In genomic region chrX:52757164-52757563, GRCm38 (mm10) we compare ENCODE assay signal across 24 mouse cellular contexts. TPM values are rescaled to one million over a fixed set of nuclear protein-coding genes. Genes with fewer than 3 reads are reported as not detected.
DNase-seq lines count a peak whose midpoint lies in the region; ATAC-seq lines count a peak whose summit lies in the region.
"Had no signal": no experiment of that assay in that cellular context is flagged by ENCODE, and none has a peak within 500 bp of the region (broad histone marks: within the 10 kb centered on the region; RNA-seq: fewer than 3 reads in every experiment).

No protein-coding gene starts in this region.

- no peak overlapping the region for H3K9ac ChIP-seq in kidney, embryonic 15.5 days
- H3K9ac ChIP-seq: embryonic facial prominence, embryonic 13.5 days; forebrain, embryonic 12.5 days; heart, embryonic 15.5 days; hindbrain, embryonic 15.5 days had no signal

- no peaks in the 10 kb centered on the region for H3K36me3 ChIP-seq in embryonic facial prominence, embryonic 10.5 days (replicated peaks)
- H3K36me3 ChIP-seq in kidney, embryonic 15.5 days = no peaks in the 10 kb centered on the region
- H3K36me3 ChIP-seq: embryonic facial prominence, embryonic 13.5 days; forebrain, embryonic 12.5 days; heart, embryonic 10.5 days; heart, embryonic 15.5 days; hindbrain, embryonic 15.5 days had no signal

- peak; percentile 44 for ATAC-seq in CD4-positive, CD25-positive, alpha-beta regulatory T cell, adult 4 months
- ATAC-seq in hematopoietic stem cell, adult 5-6 weeks (replicated peaks in 1 of 2; ENCODE audit: insufficient read depth in 1 of 2, low FRiP score in 2 of 2, low TSS enrichment in 1 of 2, low read depth in 1 of 2, poor library complexity in 2 of 2, severe bottlenecking in 2 of 2) = peak; percentile 63 to 68
- ATAC-seq in kidney, embryonic 15.5 days (replicated peaks; ENCODE audit: low FRiP score) = no peak
- ATAC-seq: forebrain, embryonic 16.5 days had no signal

- WGBS in embryonic facial prominence, embryonic 10.5 days = 88% methylated on average over 3 of the region's 3 CpGs
- 88% methylated on average over 3 of the region's 3 CpGs for WGBS in kidney, embryonic 15.5 days

- H3K9me3 ChIP-seq in embryonic facial prominence, embryonic 10.5 days = no peaks in the 10 kb centered on the region
- H3K9me3 ChIP-seq in kidney, embryonic 15.5 days (replicated peaks) = no peaks in the 10 kb centered on the region
- H3K9me3 ChIP-seq: embryonic facial prominence, embryonic 13.5 days; forebrain, embryonic 12.5 days; heart, embryonic 10.5 days; heart, embryonic 15.5 days; hindbrain, embryonic 15.5 days had no signal

- DNase-seq in CD4-positive helper T cell, adult 2 months (ENCODE audit: low read depth, low spot score) = peak; percentile 73
- DNase-seq in naive thymus-derived CD4-positive, alpha-beta T cell, adult 2 months (ENCODE audit: low read depth) = peak; percentile 71
- DNase-seq in heart, adult 18-20 months = no peak
- DNase-seq in kidney, adult 18-20 months = no peak
- no peak for DNase-seq in embryonic facial prominence, embryonic 10.5 days (ENCODE audit: low spot score)
- DNase-seq: adrenal gland, adult 2 months; adrenal gland, postnatal 25 days; cerebellum, adult 18-20 months; cerebellum, postnatal 10 days; gastrocnemius, adult 2 months; gastrocnemius, postnatal 25 days; heart, adult 11 months; heart, postnatal 14 days; kidney, adult 2 months had no signal

- no peak overlapping the region for H3K4me3 ChIP-seq in embryonic facial prominence, embryonic 10.5 days
- H3K4me3 ChIP-seq in kidney, embryonic 15.5 days (replicated peaks) = no peak overlapping the region
- H3K4me3 ChIP-seq: embryonic facial prominence, embryonic 13.5 days; forebrain, embryonic 12.5 days; gastrocnemius, adult 2 months; heart, embryonic 10.5 days; heart, embryonic 15.5 days; hindbrain, embryonic 15.5 days had no signal

- H3K4me1 ChIP-seq in embryonic facial prominence, embryonic 10.5 days = peaks cover 6% of the 10 kb centered on the region; the same call in 1 of the 2 replicates
- H3K4me1 ChIP-seq in kidney, embryonic 15.5 days = no peaks in the 10 kb centered on the region
- H3K4me1 ChIP-seq: embryonic facial prominence, embryonic 13.5 days; forebrain, embryonic 12.5 days; heart, embryonic 10.5 days; heart, embryonic 15.5 days; hindbrain, embryonic 15.5 days had no signal

- H3K27ac ChIP-seq in embryonic facial prominence, embryonic 10.5 days (replicated peaks) = no peak overlapping the region
- no peak overlapping the region for H3K27ac ChIP-seq in kidney, embryonic 15.5 days
- H3K27ac ChIP-seq: embryonic facial prominence, embryonic 13.5 days; forebrain, embryonic 12.5 days; gastrocnemius, adult 2 months; heart, embryonic 10.5 days; heart, embryonic 15.5 days; hindbrain, embryonic 15.5 days had no signal

- no peaks in the 10 kb centered on the region for H3K27me3 ChIP-seq in embryonic facial prominence, embryonic 10.5 days (replicated peaks; ENCODE audit: low read depth, poor library complexity, severe bottlenecking)
- peaks cover 17% of the 10 kb centered on the region for H3K27me3 ChIP-seq in kidney, embryonic 15.5 days
- H3K27me3 ChIP-seq: forebrain, embryonic 12.5 days; hindbrain, embryonic 15.5 days had no signal

- H3K4me2 ChIP-seq in kidney, embryonic 15.5 days = no peak overlapping the region
- H3K4me2 ChIP-seq: embryonic facial prominence, embryonic 13.5 days; forebrain, embryonic 12.5 days; heart, embryonic 15.5 days; hindbrain, embryonic 15.5 days had no signal

RNA-seq across cellular contexts. Expression of gene Ccdc160, which starts 33.8 kb away (rescaled TPM):
- polyA plus RNA-seq in CD4-positive, CD25-positive, alpha-beta regulatory T cell, adult 4 months (2017; shearing (Covaris generic)) = not detected
- total RNA-seq in hematopoietic stem cell, adult 5-6 weeks (2017) = 0.25 and 1.3 TPM in 2 replicates
- total RNA-seq in heart, adult 18-20 months (2021) = under 1 TPM; 0.27 to 0.36 TPM
- polyA plus RNA-seq in embryonic facial prominence, embryonic 10.5 days (2016; fragmentation: Nextera tagmentation; extraction: Ambion mirVana) = 5.0 and 5.8 TPM in 2 replicates
- polyA plus RNA-seq in kidney, embryonic 15.5 days (2015; fragmentation: Nextera tagmentation; extraction: Ambion mirVana) = 5.7 and 6.3 TPM in 2 replicates
- total RNA-seq: gastrocnemius, postnatal 25 days; MEL had no signal
- polyA plus RNA-seq: embryonic facial prominence, embryonic 13.5 days had no signal

Comparison
In these comparisons a context has a peak if more than half of its experiments do, and no peak if none do; other contexts are left out.
1. DNase-seq: peak in CD4-positive helper T cell, adult 2 months (single experiment) and naive thymus-derived CD4-positive, alpha-beta T cell, adult 2 months (single experiment); none in heart, adult 18-20 months (0 of 2), kidney, adult 18-20 months (single experiment) and embryonic facial prominence, embryonic 10.5 days (single experiment).